Mouse (Mus musculus): ENCODE data around the gene Bicd1.

DNA sequence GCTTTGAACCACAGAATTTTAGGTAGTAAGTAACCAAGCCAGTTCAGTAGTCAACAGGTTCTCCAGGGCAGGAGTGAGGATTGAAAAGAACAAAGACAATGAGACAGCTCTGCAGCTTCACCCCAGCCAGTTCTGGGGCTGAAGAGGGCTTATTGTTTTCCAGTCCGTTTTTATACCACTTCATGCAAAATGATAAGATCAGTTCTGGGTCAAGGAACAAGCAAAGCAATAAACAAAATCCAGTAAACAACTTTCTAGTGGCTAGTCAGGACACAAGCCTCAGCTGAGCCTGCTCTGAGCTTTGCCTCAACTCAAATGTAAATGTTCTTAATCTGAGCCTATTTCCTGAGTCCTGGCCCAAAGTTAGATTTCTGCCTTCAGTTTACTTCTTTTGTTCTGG lies 52.3 kb downstream of the Bicd1 start:
- no peak for TF ChIP-seq CTCF (IDR thresholded peaks at IDR 0.05)
- TF ChIP-seq EP300 (IDR thresholded peaks at IDR 0.05) = no peak
